20 mouse cellular contexts compared by ENCODE assay signal in genomic region chr1:61415426-61416195, GRCm38 (mm10).
DNase-seq lines count a peak whose midpoint lies in the region; ATAC-seq and TF ChIP-seq lines count a peak whose summit lies in the region.
"Had no signal": no experiment of that assay in that cellular context is flagged by ENCODE, and none has a peak within 500 bp of the region (broad histone marks: within the 10 kb centered on the region; RNA-seq: fewer than 3 reads in every experiment).

No protein-coding gene starts in this region.

- no peak for TF ChIP-seq POLR2A in limb, embryonic 14.5 days (IDR thresholded peaks at IDR 0.05; ENCODE audit: borderline replicate concordance, extremely low read depth, insufficient read depth, insufficient read length)
- no peak for TF ChIP-seq POLR2A in thymus, adult 2 months (IDR thresholded peaks at IDR 0.05; ENCODE audit: control insufficient read depth, extremely low read depth, insufficient read depth, low read length, poor library complexity)

- WGBS in forebrain, embryonic 16.5 days, result 51% methylated on average over 20 of the region's 20 CpGs
- 73% methylated on average over 20 of the region's 20 CpGs for WGBS in forebrain, embryonic 12.5 days
- 46% methylated on average over 20 of the region's 20 CpGs for WGBS in lung, postnatal 0 days
- WGBS in limb, embryonic 14.5 days, result 43% methylated on average over 20 of the region's 20 CpGs
- 92% methylated on average over 20 of the region's 20 CpGs for WGBS in thymus, adult 2 months

- H3K4me3 ChIP-seq in forebrain, embryonic 16.5 days (replicated peaks; ENCODE audit: low read length), result no peak overlapping the region
- no peak overlapping the region for H3K4me3 ChIP-seq in forebrain, embryonic 12.5 days (replicated peaks)
- H3K4me3 ChIP-seq in lung, postnatal 0 days (ENCODE audit: low read depth, low read length), result no peak overlapping the region
- no peak overlapping the region for H3K4me3 ChIP-seq in limb, embryonic 14.5 days (replicated peaks; ENCODE audit: low read length)
- no peak overlapping the region for H3K4me3 ChIP-seq in thymus, adult 2 months (ENCODE audit: control insufficient read depth, insufficient read depth, low read length)
- H3K4me3 ChIP-seq: neural tube, embryonic 13.5 days had no signal

- H3K36me3 ChIP-seq in forebrain, embryonic 16.5 days (ENCODE audit: control insufficient read depth, insufficient read depth), result no peaks in the 10 kb centered on the region
- no peaks in the 10 kb centered on the region for H3K36me3 ChIP-seq in forebrain, embryonic 12.5 days (replicated peaks)
- no peaks in the 10 kb centered on the region for H3K36me3 ChIP-seq in lung, postnatal 0 days (ENCODE audit: insufficient read depth, low read length)
- H3K36me3 ChIP-seq in limb, embryonic 14.5 days (ENCODE audit: control insufficient read depth, insufficient read depth, low read length), result no peaks in the 10 kb centered on the region
- no peaks in the 10 kb centered on the region for H3K36me3 ChIP-seq in thymus, adult 2 months (ENCODE audit: control insufficient read depth, insufficient read depth, low read length)
- H3K36me3 ChIP-seq: neural tube, embryonic 13.5 days had no signal

- TF ChIP-seq EP300 in lung, postnatal 0 days (IDR thresholded peaks at IDR 0.05), result peak; percentile 36; the same call in 1 of the 2 replicates

- no peak overlapping the region for H3K27ac ChIP-seq in forebrain, embryonic 16.5 days (ENCODE audit: low read length)
- H3K27ac ChIP-seq in forebrain, embryonic 12.5 days, result no peak overlapping the region
- H3K27ac ChIP-seq in lung, postnatal 0 days (ENCODE audit: low read length), result no peak overlapping the region
- H3K27ac ChIP-seq in limb, embryonic 14.5 days (replicated peaks; ENCODE audit: low read depth, low read length), result no peak overlapping the region
- no peak overlapping the region for H3K27ac ChIP-seq in thymus, adult 2 months (ENCODE audit: control insufficient read depth, insufficient read depth, low read length)
- H3K27ac ChIP-seq: kidney, postnatal 0 days; neural tube, embryonic 13.5 days had no signal

- peaks cover 14% of the 10 kb centered on the region for H3K4me1 ChIP-seq in forebrain, embryonic 16.5 days (replicated peaks; ENCODE audit: control insufficient read depth, insufficient read depth, low read length)
- peaks cover 11% of the 10 kb centered on the region for H3K4me1 ChIP-seq in forebrain, embryonic 12.5 days
- no peaks in the 10 kb centered on the region for H3K4me1 ChIP-seq in lung, postnatal 0 days (ENCODE audit: insufficient read depth, low read depth, low read length)
- peaks cover 3% of the 10 kb centered on the region; the same call in 1 of the 2 replicates for H3K4me1 ChIP-seq in limb, embryonic 14.5 days (ENCODE audit: control insufficient read depth, insufficient read depth, low read length)
- no peaks in the 10 kb centered on the region for H3K4me1 ChIP-seq in thymus, adult 2 months (replicated peaks; ENCODE audit: control insufficient read depth, insufficient read depth, low read length)

- no peak overlapping the region for H3K9ac ChIP-seq in forebrain, embryonic 16.5 days (replicated peaks; ENCODE audit: low read depth, low read length)
- H3K9ac ChIP-seq in forebrain, embryonic 12.5 days, result no peak overlapping the region
- H3K9ac ChIP-seq in lung, postnatal 0 days (replicated peaks; ENCODE audit: low read depth), result no peak overlapping the region
- H3K9ac ChIP-seq in limb, embryonic 14.5 days (ENCODE audit: low read depth, low read length, severe bottlenecking), result no peak overlapping the region
- H3K9ac ChIP-seq: liver, postnatal 0 days; neural tube, embryonic 13.5 days had no signal

- peak; percentile 45; the same call in 1 of the 2 replicates for ATAC-seq in forebrain, embryonic 16.5 days
- no peak for ATAC-seq in forebrain, embryonic 12.5 days (ENCODE audit: low FRiP score)
- peak; percentile 75 for ATAC-seq in lung, postnatal 0 days
- peak; percentile 80 for ATAC-seq in limb, embryonic 14.5 days (ENCODE audit: low FRiP score, low read depth)
- ATAC-seq: activated CD4-positive, CD25-positive, alpha-beta regulatory T cell, adult 4 months; liver, postnatal 0 days; Patski had no signal

- H3K9me3 ChIP-seq in forebrain, embryonic 16.5 days (ENCODE audit: control insufficient read depth, low read length), result no peaks in the 10 kb centered on the region
- no peaks in the 10 kb centered on the region for H3K9me3 ChIP-seq in forebrain, embryonic 12.5 days
- no peaks in the 10 kb centered on the region for H3K9me3 ChIP-seq in lung, postnatal 0 days (ENCODE audit: low read length)
- no peaks in the 10 kb centered on the region for H3K9me3 ChIP-seq in limb, embryonic 14.5 days (ENCODE audit: control insufficient read depth, low read length)
- H3K9me3 ChIP-seq: neural tube, embryonic 13.5 days had no signal

- H3K4me2 ChIP-seq in forebrain, embryonic 16.5 days (ENCODE audit: low read length), result no peak overlapping the region
- no peak overlapping the region for H3K4me2 ChIP-seq in forebrain, embryonic 12.5 days
- peak overlapping the region; percentile 22; the same call in 1 of the 2 replicates for H3K4me2 ChIP-seq in lung, postnatal 0 days (replicated peaks; ENCODE audit: low read depth, low read length)
- H3K4me2 ChIP-seq in limb, embryonic 14.5 days (replicated peaks; ENCODE audit: low read depth, low read length, severe bottlenecking), result no peak overlapping the region
- H3K4me2 ChIP-seq: neural tube, embryonic 13.5 days had no signal

- TF ChIP-seq CTCF in lung, postnatal 0 days (IDR thresholded peaks at IDR 0.05), result no peak
- TF ChIP-seq CTCF in thymus, adult 2 months (IDR thresholded peaks at IDR 0.05; ENCODE audit: borderline replicate concordance, control insufficient read depth, extremely low read depth, insufficient read depth, low read length, poor library complexity), result no peak

- no peaks in the 10 kb centered on the region for H3K27me3 ChIP-seq in forebrain, embryonic 16.5 days (replicated peaks; ENCODE audit: control insufficient read depth, insufficient read depth, low read length)
- no peaks in the 10 kb centered on the region for H3K27me3 ChIP-seq in forebrain, embryonic 12.5 days
- no peaks in the 10 kb centered on the region for H3K27me3 ChIP-seq in lung, postnatal 0 days (replicated peaks; ENCODE audit: insufficient read depth, low read length)
- H3K27me3 ChIP-seq in limb, embryonic 14.5 days (ENCODE audit: control insufficient read depth, insufficient read depth, low read length), result no peaks in the 10 kb centered on the region
- H3K27me3 ChIP-seq in thymus, adult 2 months (ENCODE audit: control insufficient read depth, insufficient read depth, low read length), result no peaks in the 10 kb centered on the region
- H3K27me3 ChIP-seq: neural tube, embryonic 13.5 days had no signal

- DNase-seq in lung, postnatal 0 days (ENCODE audit: low spot score), result peak; percentile 70
- DNase-seq in lung, postnatal 14 days, result no peak
- DNase-seq in brain, adult 2 months (ENCODE audit: low read depth, low spot score), result peak; percentile 21
- DNase-seq in limb, embryonic 14.5 days (ENCODE audit: low spot score), result peak; percentile 34
- DNase-seq in ovary, adult 18-20 months (ENCODE audit: low spot score), result no peak
- DNase-seq in thymus, adult 2 months, result no peak
- DNase-seq: adrenal gland, postnatal 25 days; B cell, adult 2 months; cerebellum, adult 8-10 months; gastrocnemius, postnatal 36 days; liver; liver, postnatal 0 days; right cerebral cortex, postnatal 14 days; thymus, postnatal 36 days had no signal

Comparison
In these comparisons a context has a peak if more than half of its experiments do, and no peak if none do; other contexts are left out.
1. DNase-seq: peak in lung, postnatal 0 days (single experiment), brain, adult 2 months (single experiment) and limb, embryonic 14.5 days (single experiment); none in lung, postnatal 14 days (single experiment), ovary, adult 18-20 months (single experiment) and thymus, adult 2 months (single experiment).